Mouse (Mus musculus) lung, adult 2 months (tissue): ENCODE results near the gene Elmo1.

Source experiments
- CTCF ChIP-seq: fragments of 200-500 bp; IDR thresholded peaks from 2 replicates; pipeline ENCODE4 v1.5.1; 2011; ENCODE audit warnings: mild to moderate bottlenecking, low read length, control low read depth; ENCODE audit not compliant: insufficient read depth
- POLR2A ChIP-seq: fragments of 200-500 bp; IDR thresholded peaks from 2 replicates; pipeline ENCODE4 v1.6.1; 2011; ENCODE audit warnings: low read depth, mild to moderate bottlenecking, control low read depth, low read length, borderline replicate concordance; ENCODE audit errors: extremely low read depth

DNA sequence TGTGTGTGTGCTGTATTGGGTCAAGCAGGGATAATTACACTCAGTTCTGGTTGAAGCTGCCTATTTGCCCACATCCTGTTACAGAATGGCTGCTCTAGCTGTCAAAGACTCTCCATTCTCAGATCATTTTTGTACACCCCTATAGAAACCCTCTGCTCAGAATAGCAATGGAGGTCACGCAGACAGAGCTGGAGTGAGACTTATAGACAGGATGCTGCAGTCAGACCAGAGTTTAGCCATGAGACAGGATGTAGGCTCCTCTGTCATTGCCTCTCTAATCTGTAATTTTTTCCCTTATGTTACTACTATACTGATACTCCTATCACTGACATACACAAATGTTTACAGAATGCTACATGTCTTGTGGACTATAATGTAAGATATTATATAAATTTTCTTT, 391.4 kb downstream of the Elmo1 start:
- TF ChIP-seq POLR2A (no peak), CTCF (no peak)
